Mouse (Mus musculus): ENCODE results near the gene Osmr. TPM values are rescaled to one million over a fixed set of nuclear protein-coding genes. Genes with fewer than 3 reads are reported as not detected.

Gene Osmr
- total and polyA plus RNA-seq, 3 experiments, result not detected

DNA sequence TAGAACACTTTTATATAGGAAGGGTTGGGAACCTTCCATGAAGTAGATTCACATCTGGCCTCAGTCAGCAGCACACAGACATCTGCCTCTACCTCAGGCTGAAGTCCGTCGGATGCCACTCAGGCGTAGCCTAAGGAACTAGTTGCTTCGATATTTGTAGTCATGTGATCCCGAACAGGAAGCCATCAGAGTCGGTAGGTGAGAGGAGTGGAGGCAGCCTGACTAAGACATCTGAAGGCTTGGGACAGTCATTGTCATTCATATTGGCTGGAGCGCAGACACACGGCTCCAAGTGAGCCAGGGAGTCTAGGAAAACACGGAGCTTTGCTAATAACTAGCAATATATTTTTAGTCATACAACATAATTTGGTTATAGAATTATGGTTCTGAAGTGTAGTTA, 6.4 kb upstream of the Osmr start:
- Histone ChIP-seq H3K79me2 (replicated peaks; ENCODE audit: control insufficient read depth, extremely low read depth, insufficient read depth, poor library complexity, severe bottlenecking) (no peaks in the 10 kb centered on the region), H3K4me3 (replicated peaks in 1 of 3; ENCODE audit: low read depth in 2 of 3, low read length in 2 of 3, poor library complexity in 1 of 3) (no peak overlapping the region), H3K4me1 (ENCODE audit: control insufficient read depth in 1 of 2, insufficient read depth in 2 of 2) (peaks cover 0 to 5% of the 10 kb centered on the region in 2 experiments; a peak in 2 of 4 replicates), H3K4me2 (ENCODE audit: insufficient read depth, low read depth, poor library complexity, severe bottlenecking) (no peak overlapping the region), H3K27me3 (replicated peaks) (no peaks in the 10 kb centered on the region), H3K9me3 (replicated peaks; ENCODE audit: low read length) (no peaks in the 10 kb centered on the region), H3K27ac (ENCODE audit: insufficient read depth, low read depth) (no peak overlapping the region), H3K9ac (ENCODE audit: insufficient read depth, low read depth) (no peak overlapping the region), H3K36me3 (replicated peaks in 1 of 2; ENCODE audit: control insufficient read depth in 1 of 2, insufficient read depth in 1 of 2, low read length in 1 of 2) (no peaks in the 10 kb centered on the region)
- dilution Hi-C loops (cut with MboI; ENCODE audit: extremely low pct_ligation_motif_present, extremely low pct_unique_long_range_greater_than_20kb, low sequenced_read_pairs) (no loop called here), in situ Hi-C loops (cut with MboI; ENCODE audit: low pct_ligation_motif_present, low pct_unique_long_range_greater_than_20kb, low sequenced_read_pairs) (no loop called here)
- TF ChIP-seq MAX (IDR thresholded peaks at IDR 0.05; ENCODE audit: low read length) (no peak), UBTF (IDR thresholded peaks at IDR 0.05; ENCODE audit: low read depth, low read length) (no peak), MEF2A (IDR thresholded peaks at IDR 0.05; ENCODE audit: borderline replicate concordance, low read depth, low read length) (no peak), PAX5 (IDR thresholded peaks at IDR 0.05; ENCODE audit: low read length) (no peak), MXI1 (IDR thresholded peaks at IDR 0.05; ENCODE audit: low read depth, low read length) (no peak), ZMIZ1 (IDR thresholded peaks at IDR 0.05; ENCODE audit: low read depth, low read length) (no peak), ZKSCAN1 (IDR thresholded peaks at IDR 0.05; ENCODE audit: borderline replicate concordance, low read depth, low read length) (no peak), GABPA (IDR thresholded peaks at IDR 0.05; ENCODE audit: insufficient replicate concordance, low read depth, low read length) (no peak), NELFE (IDR thresholded peaks at IDR 0.05; ENCODE audit: low read depth, low read length) (no peak), CHD2 (IDR thresholded peaks at IDR 0.05; ENCODE audit: low read length) (no peak), TCF12 (IDR thresholded peaks at IDR 0.05; ENCODE audit: low read depth, low read length) (no peak), EP300 (IDR thresholded peaks at IDR 0.05; ENCODE audit: low read length) (no peak), MAFK (IDR thresholded peaks at IDR 0.05; ENCODE audit: insufficient replicate concordance, low read length) (no peak), TBP (conservative IDR thresholded peaks at IDR 0.05; ENCODE audit: low read depth, low read length) (no peak), MAZ (IDR thresholded peaks at IDR 0.05; ENCODE audit: low read depth, low read length) (no peak)
- no peak for DNase-seq (ENCODE audit: extremely low read depth)

DNA sequence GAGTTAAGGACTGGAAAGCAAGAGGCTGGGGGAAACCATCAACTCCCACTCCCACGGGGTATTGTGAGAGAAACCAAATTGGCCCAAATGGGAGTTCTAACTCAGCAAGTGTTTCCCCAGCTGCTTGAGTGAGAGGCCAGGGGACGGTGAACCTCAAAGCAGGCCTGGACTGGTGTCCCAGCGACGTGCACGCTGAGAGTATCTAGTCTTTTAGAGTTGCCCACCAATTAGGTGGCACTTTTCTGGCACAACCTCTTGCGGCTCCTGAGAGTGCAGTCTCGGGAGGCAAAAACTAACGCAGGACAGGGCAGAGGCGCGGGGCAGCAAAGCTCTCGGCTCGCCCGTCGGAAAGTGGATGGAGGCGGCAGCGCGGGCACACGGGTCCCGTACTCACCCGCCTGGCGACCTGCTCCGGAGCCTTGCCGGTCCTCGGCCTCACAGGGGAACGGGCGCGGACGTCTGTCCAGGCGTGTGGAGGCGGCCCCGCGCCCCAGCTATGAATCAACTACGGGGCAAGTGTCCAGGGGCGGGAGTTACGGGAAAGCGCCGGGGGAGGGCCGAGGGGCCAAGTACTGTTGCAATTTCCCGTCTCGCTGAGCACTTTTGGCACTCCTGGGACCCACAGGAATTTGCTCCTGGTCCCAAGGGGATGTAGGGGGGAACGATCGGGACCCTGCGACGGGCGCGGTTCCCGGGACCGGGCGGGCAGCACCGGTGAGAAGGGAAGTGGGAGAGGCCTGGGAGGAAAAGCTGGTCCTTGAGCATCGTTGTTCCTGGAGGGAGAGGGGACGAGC, 765 bp downstream of the Osmr start:
- DNase-seq (ENCODE audit: extremely low read depth), result no peak
- H3K4me2 ChIP-seq (ENCODE audit: insufficient read depth, low read depth, poor library complexity, severe bottlenecking), result 0 out of 2 replicates have a peak overlapping the region, but pooled peaks have one; percentile 3
- no peak overlapping the region for H3K27ac ChIP-seq (ENCODE audit: insufficient read depth, low read depth)
- H3K9ac ChIP-seq (ENCODE audit: insufficient read depth, low read depth), result no peak overlapping the region
- no peaks in the 10 kb centered on the region for H3K36me3 ChIP-seq (replicated peaks in 1 of 2; ENCODE audit: control insufficient read depth in 1 of 2, insufficient read depth in 1 of 2, low read length in 1 of 2)
- TF ChIP-seq RAD21 (IDR thresholded peaks at IDR 0.05; ENCODE audit: low read depth, low read length), result no peak
- TF ChIP-seq MAZ (IDR thresholded peaks at IDR 0.05; ENCODE audit: low read depth, low read length), result no peak
- TF ChIP-seq CHD1 (IDR thresholded peaks at IDR 0.05; ENCODE audit: low read depth, low read length), result no peak
- TF ChIP-seq BHLHE40 (IDR thresholded peaks at IDR 0.05; ENCODE audit: low read depth, low read length), result no peak
- no peak for TF ChIP-seq ZNF384 (IDR thresholded peaks at IDR 0.05; ENCODE audit: low read depth, low read length)
- TF ChIP-seq ZC3H11A (IDR thresholded peaks at IDR 0.05; ENCODE audit: low read depth, low read length), result no peak
- no peak for TF ChIP-seq USF2 (conservative IDR thresholded peaks at IDR 0.05; ENCODE audit: low read depth, low read length)
- TF ChIP-seq GABPA (IDR thresholded peaks at IDR 0.05; ENCODE audit: insufficient replicate concordance, low read depth, low read length), result no peak
- TF ChIP-seq USF1 (IDR thresholded peaks at IDR 0.05; ENCODE audit: low read depth, low read length), result no peak
- TF ChIP-seq E2F4 (IDR thresholded peaks at IDR 0.05; ENCODE audit: insufficient replicate concordance, low read depth, low read length), result no peak
- TF ChIP-seq ZKSCAN1 (IDR thresholded peaks at IDR 0.05; ENCODE audit: borderline replicate concordance, low read depth, low read length), result no peak
- no peak for TF ChIP-seq NRF1 (IDR thresholded peaks at IDR 0.05; ENCODE audit: low read depth, low read length)
- TF ChIP-seq MAFK (IDR thresholded peaks at IDR 0.05; ENCODE audit: insufficient replicate concordance, low read length), result no peak
- no peak for TF ChIP-seq MAX (IDR thresholded peaks at IDR 0.05; ENCODE audit: low read length)
- H3K4me1 ChIP-seq (ENCODE audit: control insufficient read depth in 1 of 2, insufficient read depth in 2 of 2), result peaks cover 9 to 14% of the 10 kb centered on the region in 2 experiments
- dilution Hi-C loops (cut with MboI; ENCODE audit: extremely low pct_ligation_motif_present, extremely low pct_unique_long_range_greater_than_20kb, low sequenced_read_pairs), result no loop called here
- peaks cover 2% of the 10 kb centered on the region for H3K27me3 ChIP-seq (replicated peaks)
- no peak overlapping the region for H3K4me3 ChIP-seq (replicated peaks in 1 of 3; ENCODE audit: low read depth in 2 of 3, low read length in 2 of 3, poor library complexity in 1 of 3)
- H3K9me3 ChIP-seq (replicated peaks; ENCODE audit: low read length), result no peaks in the 10 kb centered on the region
- in situ Hi-C loops (cut with MboI; ENCODE audit: low pct_ligation_motif_present, low pct_unique_long_range_greater_than_20kb, low sequenced_read_pairs), result no loop called here
- H3K79me2 ChIP-seq (replicated peaks; ENCODE audit: control insufficient read depth, extremely low read depth, insufficient read depth, poor library complexity, severe bottlenecking), result no peaks in the 10 kb centered on the region

Measured in CH12.LX (cell line).